Mouse (Mus musculus) layer of hippocampus, adult 18-20 months (tissue): ENCODE data around the gene Tpst2. TPM values are rescaled to one million over a fixed set of nuclear protein-coding genes. Genes with fewer than 3 reads are reported as not detected.

ENCODE experiments used
- total RNA-seq, 2 experiments: library from RNA; stranded (reverse); gene quantifications; 2 replicates each; pipeline ENCODE4 v1.2.3; 2021

Gene Tpst2
- total RNA-seq, 2 experiments from 2014 or later, result 37.0 to 40.5 TPM

Other genes with a start within 250 kb of the Tpst2 start
- 1 to 10 TPM in 1 of 2 experiments, not detected in 1; 1.0 TPM for gene Cryba4, start 24.2 kb upstream of the Tpst2 start, total RNA-seq
- 1 to 10 TPM; 8.5 to 9.2 TPM for gene Crybb1, start 20.9 kb upstream of the Tpst2 start, total RNA-seq
- 10 to 100 TPM; 38.8 to 42.0 TPM for gene Tfip11, start 49.7 kb downstream of the Tpst2 start, total RNA-seq
- 10 to 100 TPM; 19.0 to 22.6 TPM for gene Srrd, start 66.3 kb downstream of the Tpst2 start, total RNA-seq
- 10 to 100 TPM; 29.4 to 30.7 TPM for gene Hps4, start 66.4 kb downstream of the Tpst2 start, total RNA-seq
- gene Gm6583, start 79.3 kb downstream of the Tpst2 start, total RNA-seq, result not detected
- gene Asphd2, start 118.2 kb downstream of the Tpst2 start, total RNA-seq, result 100 to 1,000 TPM; 212 to 229 TPM
- not detected for gene Gm6588, start 172.7 kb downstream of the Tpst2 start, total RNA-seq